Mouse (Mus musculus) erythroblast, embryonic 14.5 days (primary cell): Measurements from ENCODE around the gene Ccdc59. TPM values are rescaled to one million over a fixed set of nuclear protein-coding genes. Genes with fewer than 3 reads are reported as not detected.
A peak's percentile ranks its signal among the peaks of the same experiment; 100 is the strongest.

ENCODE experiments used
- H3K27me3 ChIP-seq: 2 replicates; pipeline ENCODE4 v1.6.1; 2012; ENCODE audit warnings: inconsistent platforms; ENCODE audit not compliant: control insufficient read depth
- H3K36me3 ChIP-seq: 2 replicates; pipeline ENCODE4 v1.6.1; 2012; ENCODE audit warnings: mild to moderate bottlenecking, inconsistent platforms; ENCODE audit not compliant: control insufficient read depth
- H3K4me1 ChIP-seq: 2 replicates; pipeline ENCODE4 v1.6.1; 2012; ENCODE audit warnings: inconsistent platforms; ENCODE audit not compliant: control insufficient read depth
- H3K4me3 ChIP-seq: replicated peaks from 2 replicates; pipeline ENCODE3; 2012; ENCODE audit warnings: moderate library complexity, mild to moderate bottlenecking, inconsistent platforms
- H3K9me3 ChIP-seq: 2 replicates; pipeline ENCODE4 v1.6.1; 2012; ENCODE audit warnings: low read length, inconsistent platforms, mixed read lengths; ENCODE audit not compliant: control insufficient read depth
- GATA1 ChIP-seq: IDR thresholded peaks from 2 replicates; pipeline ENCODE4 v1.6.1; 2012; ENCODE audit warnings: low read length, inconsistent platforms, mixed read lengths
- TAL1 ChIP-seq: IDR thresholded peaks from 3 replicates; pipeline ENCODE4 v1.6.1; 2012; ENCODE audit warnings: low read length, inconsistent platforms, mixed read lengths
- polyA plus RNA-seq: library from polyadenylated mRNA; stranded (reverse); fragments of >175 nt; gene quantifications from 2 replicates; pipeline ENCODE4 v1.2.3, GENCODE M21; 2012

The Ccdc59 gene
- polyA plus RNA-seq = 0.81 and 1.3 TPM in 2 replicates

- H3K9me3 ChIP-seq = no peaks in the 10 kb centered on the region
- peak within 1 kb of the TSS; percentile 78 for H3K4me3 ChIP-seq
- no peaks in the 10 kb centered on the region for H3K27me3 ChIP-seq
- H3K36me3 ChIP-seq = peaks cover 45% of the 10 kb centered on the region
- peaks cover 23% of the 10 kb centered on the region for H3K4me1 ChIP-seq
- no peak for TF ChIP-seq GATA1
- no peak for TF ChIP-seq TAL1
These were observed at the start of gene Ccdc59, which contains the start of gene Mettl25 for GRCm38 (mm10) chr10:105840928-105841888. Gene Ccdc59, plus strand, starts transcription at chr10:105841067. Gene Mettl25, minus strand, starts transcription at chr10:105841380.

- no peaks in the 10 kb centered on the region for H3K4me1 ChIP-seq
- H3K9me3 ChIP-seq = no peaks in the 10 kb centered on the region
- no peaks in the 10 kb centered on the region for H3K27me3 ChIP-seq
- H3K36me3 ChIP-seq = peaks cover 3% of the 10 kb centered on the region
- TF ChIP-seq TAL1 = no peak
- no peak for TF ChIP-seq GATA1
- H3K4me3 ChIP-seq = no peak overlapping the region
These were observed 46.9 kb upstream of the Ccdc59 start for GRCm38 (mm10) chr10:105793776-105794552.

- peaks cover 1% of the 10 kb centered on the region for H3K4me1 ChIP-seq
- peaks cover 3% of the 10 kb centered on the region for H3K36me3 ChIP-seq
- no peak overlapping the region for H3K4me3 ChIP-seq
- no peaks in the 10 kb centered on the region for H3K27me3 ChIP-seq
- no peak for TF ChIP-seq TAL1
- no peak for TF ChIP-seq GATA1
- no peaks in the 10 kb centered on the region for H3K9me3 ChIP-seq
These were observed 43.5 kb upstream of the Ccdc59 start for GRCm38 (mm10) chr10:105797250-105797924.

GRCm38 (mm10) chr10:105801147-105801546, 39.7 kb upstream of the Ccdc59 start:
- no peaks in the 10 kb centered on the region for H3K9me3 ChIP-seq
- no peaks in the 10 kb centered on the region for H3K27me3 ChIP-seq
- no peaks in the 10 kb centered on the region for H3K36me3 ChIP-seq
- H3K4me3 ChIP-seq = no peak overlapping the region
- TF ChIP-seq TAL1 (no peak), GATA1 (no peak)
- peaks cover 3% of the 10 kb centered on the region for H3K4me1 ChIP-seq

GRCm38 (mm10) chr10:105802132-105802531, 38.7 kb upstream of the Ccdc59 start:
- TF ChIP-seq TAL1 = no peak
- TF ChIP-seq GATA1 = no peak
- Histone ChIP-seq H3K36me3 (no peaks in the 10 kb centered on the region), H3K4me1 (peaks cover 3% of the 10 kb centered on the region), H3K9me3 (no peaks in the 10 kb centered on the region), H3K4me3 (no peak overlapping the region), H3K27me3 (no peaks in the 10 kb centered on the region)

- H3K4me1 ChIP-seq = peaks cover 3% of the 10 kb centered on the region
- H3K9me3 ChIP-seq = no peaks in the 10 kb centered on the region
- no peaks in the 10 kb centered on the region for H3K27me3 ChIP-seq
- TF ChIP-seq TAL1 = no peak
- TF ChIP-seq GATA1 = no peak
- H3K36me3 ChIP-seq = no peaks in the 10 kb centered on the region
- no peak overlapping the region for H3K4me3 ChIP-seq
These were observed 37.4 kb upstream of the Ccdc59 start for GRCm38 (mm10) chr10:105803461-105803860.

GRCm38 (mm10) chr10:105806259-105807010, 34.4 kb upstream of the Ccdc59 start:
- TF ChIP-seq GATA1 (no peak), TAL1 (no peak)
- H3K9me3 ChIP-seq = no peaks in the 10 kb centered on the region
- H3K4me3 ChIP-seq = no peak overlapping the region
- H3K27me3 ChIP-seq = no peaks in the 10 kb centered on the region
- no peaks in the 10 kb centered on the region for H3K36me3 ChIP-seq
- H3K4me1 ChIP-seq = peaks cover 3% of the 10 kb centered on the region

GRCm38 (mm10) chr10:105834627-105835228, 6.1 kb upstream of the Ccdc59 start:
- Histone ChIP-seq H3K36me3 (peaks cover 12% of the 10 kb centered on the region), H3K27me3 (no peaks in the 10 kb centered on the region), H3K9me3 (no peaks in the 10 kb centered on the region), H3K4me1 (no peaks in the 10 kb centered on the region), H3K4me3 (no peak overlapping the region)
- no peak for TF ChIP-seq GATA1
- TF ChIP-seq TAL1 = no peak
